Mouse (Mus musculus): ENCODE measurements at regions not wholly inside any gene's neighbourhood (a gene's known extent, or its start where the extent isn't known, plus 50 kb on each side); places are given as distances from the start of the nearest gene placed in this dataset.

- TF ChIP-seq FLI1 (IDR thresholded peaks at IDR 0.05; ENCODE audit: low read length) (no peak), GATA1 (IDR thresholded peaks at IDR 0.05; ENCODE audit: borderline replicate concordance, low read length) (no peak)
Measured at GRCm38 (mm10) chr3:60821463-60821862, 181.1 kb upstream of the P2ry1 start.

Data from megakaryocyte, embryonic 14.5 days (primary cell).